Mouse (Mus musculus) adrenal gland, adult 18-20 months (tissue): Measurements from ENCODE around the gene Cfl1. TPM values are rescaled to one million over a fixed set of nuclear protein-coding genes. Genes with fewer than 3 reads are reported as not detected.

Source experiments
- DNase-seq, 2 experiments: peaks; one replicate each; pipeline ENCODE4 v3.0.0; 2021 to 2022; ENCODE audit warnings: low spot score in 2 of 2
- total RNA-seq, 2 experiments: library from RNA; stranded (reverse); gene quantifications; 1 replicate in 1 of 2; 2 replicates in 1 of 2; pipeline ENCODE4 v1.2.3; 2021

The Cfl1 gene
- total RNA-seq, 2 experiments from 2014 or later = 689 to 693 TPM

GRCm38 (mm10) chr19:5516906-5517505, 26.8 kb downstream of the Cfl1 start:
- DNase-seq = no peak

- no peak for DNase-seq
These were observed 28.5 kb downstream of the Cfl1 start for GRCm38 (mm10) chr19:5518721-5519120.

- DNase-seq = no peak
These were observed 34.9 kb downstream of the Cfl1 start for GRCm38 (mm10) chr19:5525204-5525603.

- peak; percentile 99 for DNase-seq
These were observed 39.3 kb downstream of the Cfl1 start for GRCm38 (mm10) chr19:5529325-5530137.

GRCm38 (mm10) chr19:5530138-5530524, 39.9 kb downstream of the Cfl1 start:
- no peak for DNase-seq

DNA sequence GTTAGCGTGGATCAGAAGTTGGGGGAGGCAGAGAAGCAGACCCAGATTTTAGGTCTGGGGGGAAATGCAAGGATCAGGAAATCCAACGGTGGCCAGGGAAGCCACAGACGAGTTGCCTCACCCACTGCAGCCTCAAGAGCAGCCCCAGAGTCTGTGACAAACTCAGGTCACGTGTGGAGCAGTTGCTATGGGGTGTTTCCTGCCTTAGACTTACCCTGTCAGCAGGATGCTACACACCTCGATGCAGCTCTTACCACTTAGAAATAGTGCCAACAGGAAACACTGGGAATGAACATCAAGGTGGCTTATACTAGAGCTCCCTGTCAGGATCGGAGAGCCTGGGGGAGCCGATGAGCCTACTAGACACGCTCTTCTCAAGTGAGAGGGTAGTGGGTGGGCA, 42.3 kb downstream of the Cfl1 start:
- no peak for DNase-seq

DNA sequence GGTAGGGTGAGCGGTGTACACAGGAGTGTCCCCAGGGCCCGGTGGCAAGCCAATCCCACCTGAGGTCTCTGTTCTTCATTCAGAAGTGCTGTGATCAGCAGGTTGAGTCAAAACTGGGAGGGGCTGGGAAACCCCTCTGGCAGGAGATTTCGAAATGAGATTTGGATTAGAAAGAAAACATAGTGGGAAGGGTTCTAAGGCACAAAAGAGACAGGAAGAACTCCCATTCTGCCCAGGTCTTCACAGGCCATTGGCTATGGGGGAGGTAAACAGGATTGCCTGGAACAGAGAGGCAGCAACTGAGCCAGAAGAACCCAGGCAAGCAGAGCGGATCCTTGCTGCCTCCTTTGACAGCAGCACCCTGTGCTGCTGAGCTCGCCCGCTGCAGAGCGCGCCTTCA, 48.5 kb downstream of the Cfl1 start:
- no peak for DNase-seq

- DNase-seq = no peak
These were observed 53.1 kb downstream of the Cfl1 start for GRCm38 (mm10) chr19:5543362-5543761.

GRCm38 (mm10) chr19:5544031-5544430, 53.8 kb downstream of the Cfl1 start:
- DNase-seq = no peak

Other genes with a start within 250 kb of the Cfl1 start
- 10 to 100 TPM; 15.1 to 20.7 TPM for gene Pacs1, start 217.3 kb upstream of the Cfl1 start, total RNA-seq
- 100 to 1,000 TPM; 139 to 173 TPM for gene Sf3b2, start 195.0 kb upstream of the Cfl1 start, total RNA-seq
- under 1 TPM; 0.13 to 0.29 TPM for gene Gal3st3, start 192.1 kb upstream of the Cfl1 start, total RNA-seq
- gene Catsper1, start 154.7 kb upstream of the Cfl1 start, total RNA-seq = not detected
- gene Cst6, start 140.9 kb upstream of the Cfl1 start, total RNA-seq = 1 to 10 TPM; 2.5 to 3.2 TPM
- gene Eif1ad, start 123.7 kb upstream of the Cfl1 start, total RNA-seq = 10 to 100 TPM; 24.4 to 24.5 TPM
- gene Banf1, start 123.3 kb upstream of the Cfl1 start, total RNA-seq = 100 to 1,000 TPM; 127 to 129 TPM
- 10 to 100 TPM; 79.8 to 85.0 TPM for gene Sart1, start 101.8 kb upstream of the Cfl1 start, total RNA-seq
- under 1 TPM in 1 of 2 experiments, not detected in 1; 0.96 TPM for gene Tsga10ip, start 87.9 kb upstream of the Cfl1 start, total RNA-seq
- 100 to 1,000 TPM; 266 to 283 TPM for gene Drap1, start 65.5 kb upstream of the Cfl1 start, total RNA-seq
- 10 to 100 TPM; 46.5 to 47.2 TPM for gene AI837181, start 65.3 kb upstream of the Cfl1 start, total RNA-seq
- 1 to 10 TPM; 1.1 to 4.9 TPM for gene Fosl1, start 42.9 kb upstream of the Cfl1 start, total RNA-seq
- gene Ccdc85b, start 32.6 kb upstream of the Cfl1 start, total RNA-seq = 1 to 10 TPM; 6.4 TPM
- gene Fibp, start 29.8 kb upstream of the Cfl1 start, total RNA-seq = 10 to 100 TPM; 75.0 to 82.0 TPM
- 1 to 10 TPM; 1.0 to 2.1 TPM for gene Ctsw, start 21.9 kb upstream of the Cfl1 start, total RNA-seq
- gene Efemp2, start 16.5 kb upstream of the Cfl1 start, total RNA-seq = 10 to 100 TPM; 56.9 to 91.1 TPM
- 10 to 100 TPM; 25.1 to 35.8 TPM for gene Mus81, start 2.1 kb upstream of the Cfl1 start, total RNA-seq
- 1 to 10 TPM; 1.7 to 2.2 TPM for gene 1700020D05Rik, start 13.3 kb downstream of the Cfl1 start, total RNA-seq
- 10 to 100 TPM; 12.3 to 12.4 TPM for gene Snx32, start 20.1 kb downstream of the Cfl1 start, total RNA-seq
- gene Ovol1, start 70.2 kb downstream of the Cfl1 start, total RNA-seq = not detected
- gene Ap5b1, start 77.6 kb downstream of the Cfl1 start, total RNA-seq = 1 to 10 TPM; 6.5 to 9.9 TPM
- 100 to 1,000 TPM; 108 to 113 TPM for gene Rnaseh2c, start 111.4 kb downstream of the Cfl1 start, total RNA-seq
- gene Kat5, start 119.8 kb downstream of the Cfl1 start, total RNA-seq = 10 to 100 TPM; 67.8 to 69.3 TPM
- gene Rela, start 147.0 kb downstream of the Cfl1 start, total RNA-seq = 10 to 100 TPM; 79.6 to 90.2 TPM
- gene Sipa1, start 173.3 kb downstream of the Cfl1 start, total RNA-seq = 10 to 100 TPM; 41.1 to 45.6 TPM
- 10 to 100 TPM; 36.9 to 45.8 TPM for gene Map3k11, start 198.3 kb downstream of the Cfl1 start, total RNA-seq
- 100 to 1,000 TPM in 1 of 2 experiments, 10 to 100 TPM in 1; 84.6 to 103 TPM for gene Pcnx3, start 198.5 kb downstream of the Cfl1 start, total RNA-seq
- gene Kcnk7, start 213.9 kb downstream of the Cfl1 start, total RNA-seq = not detected
- gene Ehbp1l1, start 235.9 kb downstream of the Cfl1 start, total RNA-seq = 10 to 100 TPM; 33.5 to 45.6 TPM
- 10 to 100 TPM; 42.9 to 61.5 TPM for gene Fam89b, start 239.2 kb downstream of the Cfl1 start, total RNA-seq